Mouse (Mus musculus): ENCODE data around the gene Akr1c18. TPM values are rescaled to one million over a fixed set of nuclear protein-coding genes. Genes with fewer than 3 reads are reported as not detected.

Gene Akr1c18
- polyA plus RNA-seq, 1 experiment = 44.6 TPM

GRCm38 (mm10) chr13:4172978-4173377, 22.5 kb upstream of the Akr1c18 start:
- no peak for TF ChIP-seq CTCF (conservative IDR thresholded peaks at IDR 0.05; ENCODE audit: insufficient read depth, insufficient read length, low read depth, low read length)
- no peak for TF ChIP-seq POLR2A (IDR thresholded peaks at IDR 0.05; ENCODE audit: low read depth, low read length)
- Histone ChIP-seq H3K4me1 (ENCODE audit: control insufficient read depth, insufficient read depth, low read length) (no peaks in the 10 kb centered on the region), H3K36me3 (ENCODE audit: control insufficient read depth, insufficient read depth, low read length) (no peaks in the 10 kb centered on the region), H3K27ac (ENCODE audit: insufficient read depth, low read depth, low read length) (no peak overlapping the region), H3K4me3 (ENCODE audit: insufficient read depth, low read depth, low read length) (no peak overlapping the region), H3K27me3 (replicated peaks; ENCODE audit: control insufficient read depth, insufficient read depth, low read length) (no peaks in the 10 kb centered on the region)
- 21% methylated on average over 2 of the region's 2 CpGs for WGBS
- no peak for DNase-seq

GRCm38 (mm10) chr13:4168006-4168405, 17.6 kb upstream of the Akr1c18 start:
- no peak for TF ChIP-seq CTCF (conservative IDR thresholded peaks at IDR 0.05; ENCODE audit: insufficient read depth, insufficient read length, low read depth, low read length)
- TF ChIP-seq POLR2A (IDR thresholded peaks at IDR 0.05; ENCODE audit: low read depth, low read length) = no peak
- 44% methylated on average over 1 of the region's 1 CpGs for WGBS
- no peaks in the 10 kb centered on the region for H3K27me3 ChIP-seq (replicated peaks; ENCODE audit: control insufficient read depth, insufficient read depth, low read length)

GRCm38 (mm10) chr13:4155286-4155685, 4.8 kb upstream of the Akr1c18 start:
- Histone ChIP-seq H3K27ac (ENCODE audit: insufficient read depth, low read depth, low read length) (no peak overlapping the region), H3K27me3 (replicated peaks; ENCODE audit: control insufficient read depth, insufficient read depth, low read length) (no peaks in the 10 kb centered on the region), H3K4me1 (ENCODE audit: control insufficient read depth, insufficient read depth, low read length) (no peaks in the 10 kb centered on the region), H3K4me3 (ENCODE audit: insufficient read depth, low read depth, low read length) (no peak overlapping the region), H3K36me3 (ENCODE audit: control insufficient read depth, insufficient read depth, low read length) (no peaks in the 10 kb centered on the region)
- 71% methylated on average over 2 of the region's 2 CpGs for WGBS
- DNase-seq = no peak
- TF ChIP-seq CTCF (conservative IDR thresholded peaks at IDR 0.05; ENCODE audit: insufficient read depth, insufficient read length, low read depth, low read length) (no peak), POLR2A (IDR thresholded peaks at IDR 0.05; ENCODE audit: low read depth, low read length) (no peak)

More at GRCm38 (mm10) chr13:4168006-4168405, 17.6 kb upstream of the Akr1c18 start:
- Histone ChIP-seq H3K27ac (ENCODE audit: insufficient read depth, low read depth, low read length) (no peak overlapping the region), H3K4me3 (ENCODE audit: insufficient read depth, low read depth, low read length) (no peak overlapping the region), H3K36me3 (ENCODE audit: control insufficient read depth, insufficient read depth, low read length) (no peaks in the 10 kb centered on the region), H3K4me1 (ENCODE audit: control insufficient read depth, insufficient read depth, low read length) (no peaks in the 10 kb centered on the region)
- no peak for DNase-seq

- Histone ChIP-seq H3K27me3 (replicated peaks; ENCODE audit: control insufficient read depth, insufficient read depth, low read length) (no peaks in the 10 kb centered on the region), H3K4me1 (ENCODE audit: control insufficient read depth, insufficient read depth, low read length) (no peaks in the 10 kb centered on the region), H3K4me3 (ENCODE audit: insufficient read depth, low read depth, low read length) (no peak overlapping the region), H3K36me3 (ENCODE audit: control insufficient read depth, insufficient read depth, low read length) (no peaks in the 10 kb centered on the region), H3K27ac (ENCODE audit: insufficient read depth, low read depth, low read length) (no peak overlapping the region)
- DNase-seq = no peak
- TF ChIP-seq POLR2A (IDR thresholded peaks at IDR 0.05; ENCODE audit: low read depth, low read length) (no peak), CTCF (conservative IDR thresholded peaks at IDR 0.05; ENCODE audit: insufficient read depth, insufficient read length, low read depth, low read length) (no peak)
- WGBS = 59% methylated on average over 3 of the region's 3 CpGs
Measured at GRCm38 (mm10) chr13:4153593-4153992, 3.1 kb upstream of the Akr1c18 start.

- no peak overlapping the region for H3K27ac ChIP-seq (ENCODE audit: insufficient read depth, low read depth, low read length)
- DNase-seq = no peak
- TF ChIP-seq POLR2A (IDR thresholded peaks at IDR 0.05; ENCODE audit: low read depth, low read length) (no peak), CTCF (conservative IDR thresholded peaks at IDR 0.05; ENCODE audit: insufficient read depth, insufficient read length, low read depth, low read length) (no peak)
- H3K36me3 ChIP-seq (ENCODE audit: control insufficient read depth, insufficient read depth, low read length) = no peaks in the 10 kb centered on the region
- H3K27me3 ChIP-seq (replicated peaks; ENCODE audit: control insufficient read depth, insufficient read depth, low read length) = no peaks in the 10 kb centered on the region
- H3K4me1 ChIP-seq (ENCODE audit: control insufficient read depth, insufficient read depth, low read length) = no peaks in the 10 kb centered on the region
- WGBS = 71% methylated on average over 2 of the region's 2 CpGs
- H3K4me3 ChIP-seq (ENCODE audit: insufficient read depth, low read depth, low read length) = no peak overlapping the region
Measured at GRCm38 (mm10) chr13:4152908-4153307, 2.5 kb upstream of the Akr1c18 start.

- 74% methylated on average over 1 of the region's 1 CpGs for WGBS
- no peaks in the 10 kb centered on the region for H3K36me3 ChIP-seq (ENCODE audit: control insufficient read depth, insufficient read depth, low read length)
- TF ChIP-seq POLR2A (IDR thresholded peaks at IDR 0.05; ENCODE audit: low read depth, low read length) = no peak
- no peak for TF ChIP-seq CTCF (conservative IDR thresholded peaks at IDR 0.05; ENCODE audit: insufficient read depth, insufficient read length, low read depth, low read length)
- H3K4me1 ChIP-seq (ENCODE audit: control insufficient read depth, insufficient read depth, low read length) = no peaks in the 10 kb centered on the region
- no peak overlapping the region for H3K27ac ChIP-seq (ENCODE audit: insufficient read depth, low read depth, low read length)
- DNase-seq = no peak
- H3K27me3 ChIP-seq (replicated peaks; ENCODE audit: control insufficient read depth, insufficient read depth, low read length) = no peaks in the 10 kb centered on the region; the same call in 1 of the 2 replicates
- H3K4me3 ChIP-seq (ENCODE audit: insufficient read depth, low read depth, low read length) = no peak overlapping the region
Measured at GRCm38 (mm10) chr13:4144261-4144660, 6.2 kb downstream of the Akr1c18 start.

GRCm38 (mm10) chr13:4133070-4133469, 17.4 kb downstream of the Akr1c18 start:
- Histone ChIP-seq H3K27me3 (replicated peaks; ENCODE audit: control insufficient read depth, insufficient read depth, low read length) (no peaks in the 10 kb centered on the region), H3K4me1 (ENCODE audit: control insufficient read depth, insufficient read depth, low read length) (no peaks in the 10 kb centered on the region), H3K4me3 (ENCODE audit: insufficient read depth, low read depth, low read length) (no peak overlapping the region), H3K27ac (ENCODE audit: insufficient read depth, low read depth, low read length) (no peak overlapping the region), H3K36me3 (ENCODE audit: control insufficient read depth, insufficient read depth, low read length) (no peaks in the 10 kb centered on the region)
- TF ChIP-seq POLR2A (IDR thresholded peaks at IDR 0.05; ENCODE audit: low read depth, low read length) = no peak
- TF ChIP-seq CTCF (conservative IDR thresholded peaks at IDR 0.05; ENCODE audit: insufficient read depth, insufficient read length, low read depth, low read length) = peak; percentile 67
- DNase-seq = peak; percentile 45
- 41% methylated on average over 2 of the region's 2 CpGs for WGBS

All from kidney, adult 2 months (tissue).